Mouse (Mus musculus) erythroid progenitor cell, adult 5-6 weeks (primary cell): ENCODE measurements around the gene Hist1h2bc. TPM values are rescaled to one million over a fixed set of nuclear protein-coding genes. Genes with fewer than 3 reads are reported as not detected.
"Not testable (repeated sequence)": the region's sequence is repeated elsewhere in the genome, so short reads cannot be mapped to it uniquely, and the experiment has no call there.

Experiments
- ATAC-seq: replicated peaks from 2 replicates; pipeline ENCODE4 v1.8.0; 2016; ENCODE audit warnings: moderate number of reproducible peaks, mild to moderate bottlenecking, moderate TSS enrichment, inconsistent platforms; ENCODE audit not compliant: poor library complexity, low FRiP score, severe bottlenecking
- total RNA-seq, 2 experiments: library from RNA; stranded (forward) in 1 of 2; stranded (reverse) in 1 of 2; fragments of 150-400 nt in 1 of 2; fragments of 186-747, 209-891 nt in 1 of 2; gene quantifications; 2 replicates each; pipeline versions ENCODE4 v1.2.3 to v1.2.4; 2015 to 2017; ENCODE audit warnings: low replicate concordance in 2 of 2

Gene Hist1h2bc
- total RNA-seq, 2 experiments from 2014 or later: 84.3 to 401 TPM

GRCm38 (mm10) chr13:23698300-23698693 is 14.3 kb downstream of the Hist1h2bc start, which contains the start of gene Hist1h4c:
Hist1h4c (minus strand) TSS chr13:23698454.
- peak; percentile 80 for ATAC-seq

- no peak for ATAC-seq
These were observed 15.0 kb downstream of the Hist1h2bc start for GRCm38 (mm10) chr13:23698996-23699395.

- no peak for ATAC-seq
These were observed 15.8 kb downstream of the Hist1h2bc start for GRCm38 (mm10) chr13:23699767-23700166.

DNA sequence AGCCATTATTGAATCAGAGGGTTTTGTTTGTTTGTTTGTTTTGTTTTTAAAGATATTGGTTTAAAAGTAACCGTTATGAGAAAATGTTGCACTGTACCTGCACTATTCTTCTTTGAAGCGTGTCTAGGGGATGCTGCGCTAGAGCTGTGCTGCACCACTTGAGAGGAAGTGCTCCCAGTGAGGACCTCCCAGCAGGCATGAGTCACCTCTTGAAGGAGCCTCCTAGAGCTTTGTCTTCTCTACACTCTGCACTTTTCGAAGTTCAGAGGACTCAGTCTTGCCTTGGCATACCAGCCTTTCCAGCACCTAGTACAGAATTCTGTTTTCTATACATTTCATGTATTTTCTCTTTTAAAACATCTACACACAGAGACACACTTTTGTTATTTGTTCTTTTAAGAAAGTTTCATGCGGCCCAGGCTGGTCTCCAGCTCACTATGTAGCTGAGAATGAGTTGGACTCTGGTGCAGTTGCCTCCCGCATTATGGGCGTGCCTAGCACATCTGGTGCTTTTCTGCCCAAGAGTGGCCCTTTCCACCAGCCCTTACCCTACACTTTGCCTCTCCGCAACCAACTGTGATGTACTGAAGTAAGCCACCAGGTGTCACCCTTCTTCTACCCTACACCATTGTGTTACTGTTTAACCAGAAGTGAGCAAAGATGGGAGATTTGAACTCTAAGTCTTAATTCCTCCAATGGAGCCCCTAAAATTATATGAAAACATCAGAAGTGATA is 17.0 kb downstream of the Hist1h2bc start:
- ATAC-seq: peak; percentile 56

DNA sequence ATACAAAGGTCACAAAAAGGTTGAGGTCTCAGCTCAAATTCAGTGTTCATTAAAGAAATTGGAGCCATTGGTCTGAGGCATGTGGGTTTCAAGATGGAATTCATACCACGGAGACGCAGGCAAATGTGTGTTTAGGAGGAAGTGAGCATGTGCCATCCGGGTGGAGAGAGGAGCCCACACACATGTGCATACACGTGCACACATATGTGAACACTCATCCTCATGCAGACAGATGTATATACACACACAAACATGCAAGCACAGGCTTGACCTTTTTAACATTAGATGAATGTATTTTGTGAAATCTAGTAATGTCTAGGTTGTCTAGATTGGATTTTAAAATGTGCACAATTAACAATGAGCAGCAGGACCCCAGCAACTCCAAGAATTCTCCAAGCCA is 18.2 kb downstream of the Hist1h2bc start:
- no peak for ATAC-seq

- not testable (repeated sequence) for ATAC-seq
These were observed 18.8 kb downstream of the Hist1h2bc start for GRCm38 (mm10) chr13:23702801-23703200.

GRCm38 (mm10) chr13:23705751-23706356 is 21.9 kb downstream of the Hist1h2bc start:
- ATAC-seq: no peak

GRCm38 (mm10) chr13:23706771-23707170 is 22.8 kb downstream of the Hist1h2bc start:
- ATAC-seq: no peak

- no peak for ATAC-seq
These were observed 24.0 kb downstream of the Hist1h2bc start for GRCm38 (mm10) chr13:23708041-23708440.

DNA sequence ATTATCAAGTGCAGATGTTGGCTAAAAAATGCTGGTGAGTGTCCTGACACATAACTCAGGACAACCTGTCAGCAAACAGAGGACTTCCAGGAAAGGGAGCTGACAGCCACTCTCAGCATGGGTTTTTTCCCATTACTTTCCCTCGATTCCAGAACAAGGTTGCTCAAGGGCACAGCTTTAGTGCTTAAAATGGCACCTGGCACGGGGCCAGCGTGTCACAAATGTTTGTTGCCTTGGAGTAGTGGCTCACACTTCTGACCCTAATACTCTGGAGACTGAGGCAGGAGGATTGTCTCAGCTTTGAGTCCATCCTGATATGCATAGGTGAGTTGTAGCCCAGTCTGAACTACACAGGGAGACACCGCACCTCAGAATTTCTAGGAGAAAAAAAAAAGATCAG is 24.7 kb downstream of the Hist1h2bc start:
- no peak for ATAC-seq

DNA sequence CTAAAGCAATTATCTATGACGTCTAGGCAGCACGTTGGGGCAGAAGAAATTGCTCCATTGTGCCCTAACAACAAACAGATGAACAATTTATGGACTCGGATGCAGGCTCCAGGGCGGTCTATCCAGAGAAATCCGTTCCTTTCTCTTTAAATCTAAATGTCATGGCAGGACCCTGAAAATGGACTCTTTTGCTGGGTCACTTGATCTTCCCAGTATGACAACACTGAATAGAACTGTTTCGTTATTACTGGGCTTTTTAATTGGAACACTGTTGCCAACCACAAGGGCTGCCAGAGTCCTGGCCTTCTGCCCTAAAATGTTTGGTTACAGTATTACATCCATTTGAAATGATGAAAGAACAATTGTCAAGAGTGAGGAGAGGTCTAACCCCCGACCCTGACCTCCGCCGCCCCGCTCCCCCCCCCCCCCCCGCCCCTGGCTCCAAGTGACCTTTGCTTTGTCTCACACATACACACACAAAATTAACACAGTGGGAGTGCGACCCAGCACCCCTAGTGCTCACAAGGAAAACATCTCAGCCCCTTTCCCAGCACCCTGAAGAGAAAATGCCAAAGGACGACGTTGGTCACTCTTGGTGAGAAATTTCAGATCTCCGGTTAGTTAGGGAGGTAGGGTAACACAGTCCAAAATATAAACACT is 25.8 kb downstream of the Hist1h2bc start:
- no peak for ATAC-seq

GRCm38 (mm10) chr13:23710374-23711089 is 26.5 kb downstream of the Hist1h2bc start, which contains the start of gene Hfe:
Hfe (minus strand) TSS chr13:23710854.
- ATAC-seq: peak; percentile 59

- ATAC-seq: no peak
These were observed 32.5 kb downstream of the Hist1h2bc start for GRCm38 (mm10) chr13:23716261-23717042.

GRCm38 (mm10) chr13:23717176-23717575 is 33.2 kb downstream of the Hist1h2bc start:
- ATAC-seq: no peak

DNA sequence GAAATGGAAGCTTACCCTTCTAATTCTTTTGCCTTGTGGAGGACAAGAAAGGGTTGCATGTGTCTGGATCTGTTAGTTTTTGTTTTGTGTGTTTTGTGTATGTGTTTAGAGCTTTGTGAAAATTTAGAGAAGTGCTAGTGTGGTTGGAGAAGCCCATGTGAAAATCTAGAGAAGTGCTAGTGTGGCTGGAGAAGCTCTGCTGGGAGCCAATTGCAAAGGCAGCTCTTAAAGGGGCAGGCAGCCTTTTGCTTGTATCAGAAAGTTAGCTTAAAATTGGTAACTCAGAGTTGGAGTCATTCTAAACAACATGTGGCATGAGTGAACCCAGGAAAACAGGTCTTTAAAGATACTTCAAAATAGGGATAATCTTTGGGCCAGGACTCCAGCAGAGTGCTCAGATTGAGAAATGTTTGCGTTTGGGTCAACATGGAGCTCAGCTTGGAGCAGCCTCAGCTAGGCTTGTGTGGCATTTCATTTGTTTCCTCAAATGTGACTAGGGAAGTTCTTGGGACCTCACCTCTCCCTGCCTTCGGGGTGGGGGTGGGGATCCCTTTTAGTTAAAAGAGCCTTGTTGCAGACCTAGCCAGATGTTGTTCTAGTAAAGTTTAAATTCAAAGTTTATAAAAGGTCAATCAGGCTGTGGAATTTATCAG is 33.7 kb downstream of the Hist1h2bc start:
- not testable (repeated sequence) for ATAC-seq

DNA sequence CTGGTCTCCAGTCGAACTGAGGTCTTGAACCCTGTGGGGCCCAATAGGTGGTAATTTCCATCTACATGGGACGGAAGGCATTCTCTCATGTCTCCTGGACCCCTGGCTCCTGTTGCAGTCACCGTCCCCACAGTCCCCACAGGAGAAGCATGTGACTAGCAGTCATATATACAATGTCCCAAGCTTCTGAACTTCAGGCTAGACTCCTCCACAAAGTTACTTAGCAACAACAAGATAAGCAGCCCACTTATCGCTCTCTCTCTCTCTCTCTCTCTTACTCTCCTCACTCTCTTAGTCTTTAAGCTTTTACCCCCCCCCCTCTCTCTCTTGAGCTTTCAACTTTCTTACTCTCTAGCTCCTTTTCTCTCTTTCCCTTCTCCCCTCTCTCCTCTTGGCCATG is 40.2 kb downstream of the Hist1h2bc start:
- no peak for ATAC-seq

- no peak for ATAC-seq
These were observed 41.2 kb downstream of the Hist1h2bc start for GRCm38 (mm10) chr13:23725213-23725612.

- peak; percentile 50 for ATAC-seq
These were observed 44.6 kb downstream of the Hist1h2bc start for GRCm38 (mm10) chr13:23728472-23729191.
